Mouse (Mus musculus) intestine, postnatal 0 days (tissue): ENCODE measurements around the gene Myrip. TPM values are rescaled to one million over a fixed set of nuclear protein-coding genes. Genes with fewer than 3 reads are reported as not detected.

ENCODE experiments used
- ATAC-seq: fragments of 200-750 bp; cut with Nextera tagmentation; 2 replicates; pipeline ENCODE4 v1.8.0; 2017; ENCODE audit warnings: mild to moderate bottlenecking, moderate TSS enrichment, moderate library complexity
- H3K27ac ChIP-seq: fragments of 300-500 bp; sonication (generic); 2 replicates; pipeline ENCODE4 v1.5.1; 2014; ENCODE audit warnings: mild to moderate bottlenecking, low read depth, low read length, moderate library complexity
- H3K27me3 ChIP-seq: fragments of 300-500 bp; sonication (generic); replicated peaks from 2 replicates; pipeline ENCODE4 v1.6.1; 2014; ENCODE audit warnings: low read length, mixed read lengths; ENCODE audit not compliant: control insufficient read depth, insufficient read depth
- H3K36me3 ChIP-seq: fragments of 300-500 bp; sonication (generic); 2 replicates; pipeline ENCODE4 v1.6.1; 2014; ENCODE audit warnings: mild to moderate bottlenecking, moderate library complexity; ENCODE audit not compliant: control insufficient read depth, insufficient read depth
- H3K4me1 ChIP-seq: fragments of 300-500 bp; sonication (generic); replicated peaks from 2 replicates; pipeline ENCODE4 v1.6.1; 2014; ENCODE audit warnings: antibody characterized with exemption, low read length, mixed read lengths; ENCODE audit not compliant: control insufficient read depth, insufficient read depth
- H3K4me2 ChIP-seq: fragments of 300-500 bp; sonication (generic); replicated peaks from 2 replicates; pipeline ENCODE4 v1.6.1; 2014; ENCODE audit warnings: low read depth, mild to moderate bottlenecking, moderate library complexity
- H3K4me3 ChIP-seq: fragments of 300-500 bp; sonication (generic); 2 replicates; pipeline ENCODE4 v1.5.1; 2014; ENCODE audit warnings: low read depth, low read length
- H3K9ac ChIP-seq: fragments of 300-500 bp; sonication (generic); 2 replicates; pipeline ENCODE4 v1.6.1; 2014; ENCODE audit warnings: mild to moderate bottlenecking, low read depth, low read length
- H3K9me3 ChIP-seq: fragments of 300-500 bp; sonication (generic); 2 replicates; pipeline ENCODE4 v1.6.1; 2016; ENCODE audit warnings: mixed run types; ENCODE audit not compliant: control insufficient read depth
- CTCF ChIP-seq: sonication (generic); IDR thresholded peaks from 2 replicates; pipeline ENCODE4 v1.5.1; 2016; ENCODE audit warnings: low read depth, mild to moderate bottlenecking, control low read depth, antibody characterized with exemption, moderate library complexity
- WGBS: fragments of 180-500 bp; shearing (Covaris S2); extraction: QIAGEN DNeasy Blood & Tissue Kit; methylation state at CpG from one replicate; pipeline ENCODE4 v1.1.7; 2014; 5-methylcytosine and 5-hydroxymethylcytosine counted together
- polyA plus RNA-seq: library from polyadenylated mRNA; unstranded; fragments of >200 nt; fragmentation: Nextera tagmentation; extraction: Ambion mirVana; gene quantifications from 2 replicates; pipeline ENCODE4 v1.2.1, GENCODE M21; 2015

The Myrip gene
- polyA plus RNA-seq, 1 experiment from 2014 or later: 0.47 TPM

DNA sequence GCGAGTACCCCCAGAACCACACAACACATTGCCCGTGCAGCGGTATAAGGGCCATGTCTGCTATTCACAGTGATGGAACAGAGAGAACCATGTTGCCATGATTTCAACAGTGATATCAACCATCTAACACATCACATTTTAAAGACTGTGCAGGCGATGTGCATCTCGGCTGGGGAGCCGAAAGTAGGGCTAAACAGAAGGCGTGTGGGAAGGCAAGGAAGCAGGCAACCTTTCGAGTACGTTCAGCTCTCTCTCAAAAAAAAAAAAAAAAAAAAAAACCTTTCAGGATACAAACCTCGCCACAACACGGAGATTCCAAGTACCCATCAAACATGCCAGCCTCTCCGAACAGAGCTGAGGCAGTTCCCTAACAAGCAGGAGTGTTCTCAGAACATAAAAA is 17.8 kb upstream of the Myrip start:
- no peak overlapping the region for H3K4me3 ChIP-seq
- H3K9ac ChIP-seq: no peak overlapping the region
- no peak for ATAC-seq
- no peaks in the 10 kb centered on the region for H3K4me1 ChIP-seq
- no peaks in the 10 kb centered on the region for H3K36me3 ChIP-seq
- WGBS: 88% methylated on average over 12 of the region's 12 CpGs
- H3K27me3 ChIP-seq: no peaks in the 10 kb centered on the region
- no peak overlapping the region for H3K4me2 ChIP-seq
- H3K27ac ChIP-seq: no peak overlapping the region
- H3K9me3 ChIP-seq: no peaks in the 10 kb centered on the region
- no peak for TF ChIP-seq CTCF

DNA sequence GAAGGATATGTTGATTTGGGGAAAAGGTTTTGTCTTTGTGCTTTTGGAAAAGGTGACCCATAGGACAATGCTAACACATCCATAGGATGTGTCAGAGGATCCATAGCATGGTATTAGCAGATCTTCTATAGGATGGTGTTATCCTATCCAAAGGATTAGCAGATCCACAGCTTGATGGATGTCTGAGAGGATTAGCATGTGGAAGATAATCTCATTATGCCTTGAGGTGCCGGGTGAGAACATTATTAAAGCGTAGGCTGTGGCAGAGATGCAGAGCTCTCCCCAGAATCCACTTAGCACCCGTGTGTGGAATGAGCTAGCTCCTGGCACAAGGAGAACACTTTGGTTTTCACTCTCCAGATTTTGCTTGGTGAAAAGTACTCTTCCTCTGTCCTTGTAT is 13.3 kb upstream of the Myrip start:
- TF ChIP-seq CTCF: no peak
- Histone ChIP-seq H3K9ac (no peak overlapping the region), H3K4me2 (no peak overlapping the region), H3K27ac (no peak overlapping the region), H3K4me1 (no peaks in the 10 kb centered on the region), H3K4me3 (no peak overlapping the region), H3K27me3 (no peaks in the 10 kb centered on the region), H3K36me3 (no peaks in the 10 kb centered on the region), H3K9me3 (no peaks in the 10 kb centered on the region)
- WGBS: 72% methylated on average over 3 of the region's 3 CpGs
- no peak for ATAC-seq

DNA sequence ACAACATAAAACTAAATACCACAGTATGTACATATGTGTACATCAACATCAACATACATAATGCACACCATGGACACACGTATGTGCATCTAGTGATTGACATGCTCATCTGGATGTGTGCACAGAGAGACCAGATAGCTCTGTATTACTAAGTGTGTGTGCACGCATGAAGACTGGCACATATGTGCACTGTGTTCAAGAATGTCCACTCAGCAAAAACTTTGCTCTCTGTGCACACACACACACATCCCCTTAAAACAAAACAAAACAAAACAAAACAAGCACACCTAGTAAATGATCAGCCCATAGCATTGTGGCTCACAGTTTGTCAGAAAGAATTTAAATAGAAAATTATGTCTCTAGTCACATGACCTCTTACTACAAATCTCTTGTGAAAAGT is 10.9 kb upstream of the Myrip start:
- no peak for TF ChIP-seq CTCF
- Histone ChIP-seq H3K36me3 (no peaks in the 10 kb centered on the region), H3K4me3 (no peak overlapping the region), H3K4me2 (no peak overlapping the region), H3K9me3 (no peaks in the 10 kb centered on the region), H3K27me3 (no peaks in the 10 kb centered on the region), H3K4me1 (no peaks in the 10 kb centered on the region), H3K27ac (no peak overlapping the region), H3K9ac (no peak overlapping the region)
- ATAC-seq: no peak
- 90% methylated on average over 2 of the region's 2 CpGs for WGBS

GRCm38 (mm10) chr9:120292488-120292887 is 8.8 kb upstream of the Myrip start:
- Histone ChIP-seq H3K4me2 (no peak overlapping the region), H3K4me1 (no peaks in the 10 kb centered on the region), H3K27me3 (no peaks in the 10 kb centered on the region), H3K4me3 (no peak overlapping the region), H3K9me3 (no peaks in the 10 kb centered on the region), H3K36me3 (no peaks in the 10 kb centered on the region), H3K27ac (no peak overlapping the region), H3K9ac (no peak overlapping the region)
- no peak for TF ChIP-seq CTCF
- ATAC-seq: no peak
- 78% methylated on average over 5 of the region's 5 CpGs for WGBS

DNA sequence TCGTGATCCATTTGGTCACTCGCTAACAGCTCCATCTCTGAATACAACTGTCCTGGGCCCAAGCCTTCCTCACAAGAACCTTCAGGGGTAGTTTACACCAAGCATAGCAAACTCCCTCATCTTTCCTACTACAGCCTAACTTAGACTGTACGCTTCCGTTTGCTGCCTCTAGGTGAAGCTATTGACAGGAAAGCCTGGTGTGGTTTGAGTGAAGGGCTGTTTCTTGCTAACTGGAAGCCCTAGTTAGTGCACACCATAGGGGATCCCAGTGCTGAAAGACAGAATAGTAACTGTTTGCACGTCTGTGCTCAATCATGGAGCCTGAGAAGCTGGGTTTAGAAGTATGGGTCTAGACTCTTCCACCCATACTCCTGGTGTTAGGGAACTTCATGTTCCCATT is 5.8 kb upstream of the Myrip start:
- Histone ChIP-seq H3K27me3 (no peaks in the 10 kb centered on the region), H3K4me2 (no peak overlapping the region), H3K4me1 (no peaks in the 10 kb centered on the region), H3K4me3 (no peak overlapping the region), H3K9me3 (no peaks in the 10 kb centered on the region), H3K27ac (no peak overlapping the region), H3K9ac (no peak overlapping the region), H3K36me3 (no peaks in the 10 kb centered on the region)
- WGBS: 84% methylated on average over 5 of the region's 5 CpGs
- no peak for TF ChIP-seq CTCF
- no peak for ATAC-seq

GRCm38 (mm10) chr9:120296938-120297337 is 4.4 kb upstream of the Myrip start:
- H3K4me2 ChIP-seq: no peak overlapping the region
- 87% methylated on average over 1 of the region's 1 CpGs for WGBS
- no peak overlapping the region for H3K27ac ChIP-seq
- no peak for ATAC-seq
- H3K36me3 ChIP-seq: no peaks in the 10 kb centered on the region
- H3K4me3 ChIP-seq: no peak overlapping the region
- no peaks in the 10 kb centered on the region for H3K9me3 ChIP-seq
- H3K27me3 ChIP-seq: peaks cover 2% of the 10 kb centered on the region; the same call in 1 of the 2 replicates
- TF ChIP-seq CTCF: peak; percentile 43
- H3K9ac ChIP-seq: no peak overlapping the region
- H3K4me1 ChIP-seq: no peaks in the 10 kb centered on the region

DNA sequence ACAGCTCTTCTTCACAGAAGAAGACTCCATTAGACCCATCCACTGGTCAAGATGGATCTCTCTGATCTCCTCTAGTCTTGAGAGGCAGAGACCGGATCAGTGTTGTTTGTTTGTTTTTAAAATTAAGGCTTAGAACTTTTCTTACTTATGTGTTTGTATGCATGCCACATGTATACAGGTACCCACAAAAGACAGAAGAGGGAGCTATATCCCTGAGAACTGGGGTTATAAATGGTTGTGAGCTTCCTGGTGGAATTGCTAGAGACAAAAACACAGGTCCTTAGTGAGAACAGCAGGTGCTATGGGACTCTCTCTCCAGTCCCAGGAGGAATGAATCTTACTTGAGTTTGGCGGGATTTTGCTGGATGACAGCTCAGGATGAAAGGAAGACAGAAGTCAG is 1.9 kb upstream of the Myrip start:
- no peaks in the 10 kb centered on the region for H3K9me3 ChIP-seq
- no peak for ATAC-seq
- H3K27ac ChIP-seq: no peak overlapping the region
- H3K36me3 ChIP-seq: no peaks in the 10 kb centered on the region
- no peak overlapping the region for H3K4me3 ChIP-seq
- 65% methylated on average over 2 of the region's 2 CpGs for WGBS
- H3K27me3 ChIP-seq: peaks cover 26% of the 10 kb centered on the region
- H3K4me2 ChIP-seq: no peak overlapping the region
- TF ChIP-seq CTCF: peak; percentile 48
- H3K9ac ChIP-seq: no peak overlapping the region
- no peaks in the 10 kb centered on the region for H3K4me1 ChIP-seq
